Mouse (Mus musculus): ENCODE measurements around the gene Trim14.
"Not testable (repeated sequence)": the region's sequence is repeated elsewhere in the genome, so short reads cannot be mapped to it uniquely, and the experiment has no call there.

Trim14 gene

DNA sequence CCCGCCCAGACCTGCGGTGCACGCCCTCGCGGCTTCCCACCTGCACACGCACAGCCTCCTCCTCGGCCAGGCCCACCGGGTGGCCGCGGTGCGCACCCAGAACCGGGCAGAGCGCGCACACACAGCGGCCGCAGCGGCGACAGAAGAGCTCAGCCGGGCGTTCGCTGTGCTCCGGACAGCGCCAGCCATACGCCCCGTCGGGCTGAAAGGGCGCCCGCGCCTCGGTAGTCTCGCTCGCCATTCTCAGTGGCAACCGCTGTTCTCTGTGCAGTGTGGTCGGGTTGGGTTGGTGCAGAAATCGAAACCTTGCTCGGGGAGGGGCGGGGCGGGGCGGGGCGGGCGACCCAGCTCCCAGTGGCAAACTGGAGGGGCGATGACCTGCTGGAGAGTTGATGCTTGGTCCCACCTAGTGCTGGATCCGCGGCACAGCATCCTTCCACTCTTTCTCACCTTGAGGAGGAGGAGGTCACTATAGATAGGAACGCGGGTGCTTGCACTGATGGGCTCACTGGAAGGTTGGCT, at the start of gene Trim14:
Gene Trim14, minus strand, starts transcription at position 302 of the 522 bp plus-strand sequence.
- DNase-seq (ENCODE audit: low spot score), result peak; percentile 57

GRCm38 (mm10) chr4:46585041-46585810, 49.3 kb upstream of the Trim14 start:
- no peak for DNase-seq (ENCODE audit: low spot score)

- not testable (repeated sequence) for DNase-seq (ENCODE audit: low spot score)
Observed at GRCm38 (mm10) chr4:46584536-46584935, 48.6 kb upstream of the Trim14 start.

DNA sequence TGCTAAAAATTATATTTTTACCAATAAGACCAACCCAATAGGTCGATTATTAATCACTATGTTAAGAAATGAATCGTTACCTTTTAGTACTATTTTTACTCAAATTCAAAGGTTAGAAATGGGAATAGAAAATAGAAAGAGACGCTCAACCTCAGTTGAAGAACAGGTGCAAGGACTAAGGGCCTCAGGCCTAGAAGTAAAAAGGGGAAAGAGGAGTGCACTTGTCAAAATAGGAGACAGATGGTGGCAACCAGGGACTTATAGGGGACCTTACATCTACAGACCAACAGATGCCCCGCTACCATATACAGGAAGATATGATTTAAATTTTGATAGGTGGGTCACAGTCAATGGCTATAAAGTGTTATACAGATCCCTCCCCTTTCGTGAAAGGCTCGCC, 48.1 kb upstream of the Trim14 start:
- not testable (repeated sequence) for DNase-seq (ENCODE audit: low spot score)

DNA sequence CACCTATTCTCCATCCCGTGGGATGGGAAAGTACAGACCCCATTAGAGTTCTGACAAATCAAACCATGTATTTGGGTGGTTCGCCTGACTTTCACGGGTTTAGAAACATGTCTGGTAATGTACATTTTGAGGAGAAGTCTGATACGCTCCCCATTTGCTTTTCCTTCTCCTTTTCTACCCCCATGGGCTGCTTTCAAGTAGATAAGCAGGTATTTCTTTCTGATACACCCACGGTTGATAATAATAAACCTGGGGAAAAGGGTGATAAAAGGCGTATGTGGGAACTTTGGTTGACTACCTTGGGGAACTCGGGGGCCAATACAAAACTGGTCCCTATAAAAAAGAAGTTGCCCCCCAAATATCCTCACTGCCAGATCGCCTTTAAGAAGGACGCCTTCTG, 46.1 kb upstream of the Trim14 start:
- DNase-seq (ENCODE audit: low spot score), result not testable (repeated sequence)

DNA sequence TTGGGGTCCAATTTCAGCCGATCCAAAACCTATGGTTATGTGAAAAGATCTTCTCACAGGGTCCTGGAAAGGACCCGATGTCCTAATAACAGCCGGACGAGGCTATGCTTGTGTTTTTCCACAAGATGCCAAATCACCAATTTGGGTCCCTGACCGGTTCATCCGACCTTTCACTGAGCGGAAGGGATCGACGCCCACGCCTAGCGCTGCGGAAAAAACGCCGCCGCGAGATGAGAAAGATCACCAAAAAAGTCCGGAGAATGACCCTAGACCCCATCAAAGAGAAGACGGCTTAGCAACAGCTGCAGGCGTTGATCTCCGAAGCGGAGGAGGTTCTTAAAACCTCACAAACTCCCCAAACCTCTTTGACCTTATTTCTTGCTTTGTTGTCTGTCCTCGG, 45.6 kb upstream of the Trim14 start:
- DNase-seq (ENCODE audit: low spot score), result not testable (repeated sequence)

GRCm38 (mm10) chr4:46580799-46581243, 44.9 kb upstream of the Trim14 start:
- DNase-seq (ENCODE audit: low spot score), result not testable (repeated sequence)

GRCm38 (mm10) chr4:46578796-46579346, 42.9 kb upstream of the Trim14 start:
- DNase-seq (ENCODE audit: low spot score), result not testable (repeated sequence)

DNA sequence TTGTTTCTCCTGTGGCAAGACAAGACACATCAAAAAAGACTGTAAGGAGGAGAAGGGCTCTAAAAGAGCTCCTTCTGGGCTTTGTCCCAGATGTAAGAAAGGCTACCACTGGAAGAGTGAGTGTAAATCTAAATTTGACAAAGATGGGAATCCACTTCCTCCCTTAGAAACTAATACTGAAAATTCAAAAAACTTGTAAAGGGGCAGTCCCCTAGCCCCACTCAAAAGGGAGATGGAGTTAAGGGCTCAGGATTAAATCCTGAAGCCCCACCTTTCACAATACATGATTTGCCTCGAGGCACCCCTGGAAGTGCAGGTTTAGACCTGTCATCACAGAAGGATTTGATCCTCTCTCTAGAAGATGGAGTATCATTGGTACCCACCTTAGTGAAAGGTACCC, 42.3 kb upstream of the Trim14 start:
- DNase-seq (ENCODE audit: low spot score), result no peak

- not testable (repeated sequence) for DNase-seq (ENCODE audit: low spot score)
Observed at GRCm38 (mm10) chr4:46575509-46576284, 39.8 kb upstream of the Trim14 start.

DNA sequence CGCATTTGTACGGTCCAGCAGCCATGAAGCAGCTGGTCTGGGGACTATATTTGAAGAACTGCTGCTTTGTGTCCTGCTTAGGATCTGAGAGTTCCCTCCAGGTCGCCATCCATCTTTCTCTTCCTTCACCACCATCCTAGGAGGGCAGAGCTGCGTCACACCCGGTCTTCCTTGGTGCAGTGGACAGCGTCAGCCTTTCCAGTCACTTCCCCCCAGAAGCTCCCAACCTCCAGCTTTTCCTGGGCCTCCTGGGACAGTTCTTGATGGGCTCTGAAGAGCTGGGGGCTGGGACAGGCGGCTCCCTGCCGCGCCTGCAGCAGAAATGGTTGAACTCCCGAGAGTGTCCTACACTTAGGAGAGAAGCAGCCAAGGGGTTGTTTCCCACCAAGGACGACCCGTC, 38.9 kb upstream of the Trim14 start:
- no peak for DNase-seq (ENCODE audit: low spot score)

- no peak for DNase-seq (ENCODE audit: low spot score)
Observed at GRCm38 (mm10) chr4:46574024-46574753, 38.2 kb upstream of the Trim14 start.

DNA sequence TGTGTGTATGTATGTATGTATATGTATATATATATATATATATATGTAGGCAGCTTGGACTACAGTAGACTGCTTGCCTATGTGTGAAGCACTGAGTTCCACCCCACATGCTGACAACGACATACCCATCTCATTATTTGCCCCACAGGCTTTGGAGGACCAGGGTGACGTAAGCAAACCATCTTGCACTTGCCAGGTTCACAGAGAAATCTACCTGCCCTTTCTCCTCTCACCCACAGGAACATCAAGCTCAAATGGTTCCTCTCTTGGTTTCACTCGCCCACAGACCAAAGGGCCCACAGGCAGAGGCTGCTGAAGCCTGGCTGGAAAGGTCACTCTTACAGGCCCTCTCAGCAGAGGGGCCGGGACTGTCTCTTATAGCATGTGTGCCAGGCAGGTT, 36.7 kb upstream of the Trim14 start:
- no peak for DNase-seq (ENCODE audit: low spot score)

DNA sequence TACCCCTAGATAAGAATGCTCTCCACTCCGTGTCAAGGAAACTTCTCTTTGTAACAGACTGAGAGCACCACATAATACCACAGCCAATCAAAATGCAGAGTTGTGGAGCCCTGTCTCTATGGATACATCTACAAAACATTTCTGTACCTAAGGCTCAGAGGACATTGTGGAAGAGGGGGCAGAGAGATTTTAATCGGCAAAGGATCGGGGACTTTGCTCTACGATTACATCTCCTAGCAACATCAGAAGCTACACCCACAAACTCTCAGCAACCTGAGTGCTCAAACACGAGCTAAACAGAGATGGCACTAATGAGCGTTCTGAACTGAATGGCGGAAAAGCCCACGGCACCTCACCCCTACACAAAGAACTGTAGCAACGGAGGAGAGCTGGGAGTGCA, 35.8 kb upstream of the Trim14 start:
- no peak for DNase-seq (ENCODE audit: low spot score)

GRCm38 (mm10) chr4:46569671-46570070, 33.7 kb upstream of the Trim14 start:
- peak; percentile 45 for DNase-seq (ENCODE audit: low spot score)

GRCm38 (mm10) chr4:46568169-46568568, 32.2 kb upstream of the Trim14 start:
- DNase-seq (ENCODE audit: low spot score), result no peak

DNA sequence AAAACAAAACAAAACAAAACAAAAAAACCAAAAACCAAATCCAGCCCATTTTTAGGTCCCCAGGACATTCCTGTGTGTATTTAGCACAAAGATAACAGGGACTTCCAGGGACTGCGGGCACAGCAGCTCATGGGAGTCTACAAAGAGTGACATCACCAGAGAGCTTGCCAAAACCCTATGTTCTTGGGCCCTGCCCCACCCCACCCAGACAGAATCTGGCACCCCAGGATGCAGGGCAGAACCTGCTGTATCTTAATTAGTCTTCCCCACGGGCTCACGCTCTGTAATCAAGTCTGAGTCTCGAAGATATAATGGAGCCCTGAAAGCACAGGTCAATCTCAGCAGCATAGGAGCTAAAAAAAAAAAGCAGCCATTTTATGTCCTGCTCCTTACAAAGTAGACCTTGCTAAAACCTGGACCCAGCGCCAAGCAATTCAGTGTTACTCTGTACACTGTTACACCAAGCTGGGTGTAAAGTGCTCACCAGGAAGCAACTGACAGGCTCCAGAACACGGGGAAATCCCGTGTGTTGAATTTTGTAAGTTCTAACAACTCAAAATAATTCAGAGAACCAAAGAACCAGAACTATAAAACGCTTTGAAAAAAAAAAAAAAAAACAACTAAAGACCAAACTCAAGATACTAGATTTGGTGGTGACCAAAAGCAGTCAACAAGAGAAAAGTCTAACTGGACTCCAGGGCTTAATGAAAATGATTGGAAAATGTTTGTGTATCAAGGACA, 31.2 kb upstream of the Trim14 start:
- DNase-seq (ENCODE audit: low spot score), result no peak

- no peak for DNase-seq (ENCODE audit: low spot score)
Observed at GRCm38 (mm10) chr4:46565393-46565955, 29.5 kb upstream of the Trim14 start.

- no peak for DNase-seq (ENCODE audit: low spot score)
Observed at GRCm38 (mm10) chr4:46564247-46564646, 28.3 kb upstream of the Trim14 start.

- no peak for DNase-seq (ENCODE audit: low spot score)
Observed at GRCm38 (mm10) chr4:46563847-46564246, 27.9 kb upstream of the Trim14 start.

- DNase-seq (ENCODE audit: low spot score), result no peak
Observed at GRCm38 (mm10) chr4:46562841-46563240, 26.9 kb upstream of the Trim14 start.

Data from embryo, embryonic 10.5 days (tissue).